Mouse (Mus musculus): ENCODE measurements around the gene Ears2. TPM values are rescaled to one million over a fixed set of nuclear protein-coding genes. Genes with fewer than 3 reads are reported as not detected.
A peak's percentile ranks its signal among the peaks of the same experiment; 100 is the strongest.
"Not testable (repeated sequence)": the region's sequence is repeated elsewhere in the genome, so short reads cannot be mapped to it uniquely, and the experiment has no call there.

Ears2 gene
- 19.8 and 21.2 TPM in 2 replicates for polyA plus RNA-seq (2014; fragmentation: Nextera tagmentation; extraction: Ambion mirVana)

- Histone ChIP-seq H3K36me3 (ENCODE audit: control insufficient read depth, insufficient read depth, low read length) (peaks cover 38% of the 10 kb centered on the region), H3K27ac (ENCODE audit: low read depth) (peak within 1 kb of the TSS; percentile 93), H3K9me3 (ENCODE audit: control insufficient read depth, low read length) (no peaks in the 10 kb centered on the region), H3K4me1 (replicated peaks; ENCODE audit: control insufficient read depth, insufficient read depth, low read length) (peaks cover 25% of the 10 kb centered on the region), H3K9ac (ENCODE audit: low read length) (peak within 1 kb of the TSS; percentile 96), H3K4me2 (ENCODE audit: low read length) (peak within 1 kb of the TSS; percentile 84), H3K4me3 (ENCODE audit: low read depth, low read length) (peak within 1 kb of the TSS; percentile 97), H3K27me3 (replicated peaks; ENCODE audit: control insufficient read depth, insufficient read depth, low read length) (no peaks in the 10 kb centered on the region)
- DNase-seq (ENCODE audit: low spot score) (peak; percentile 99), ATAC-seq (replicated peaks; ENCODE audit: low FRiP score, low TSS enrichment, low read depth) (peak; percentile 99)
- WGBS: under 1% methylated on average over 58 of the region's 60 CpGs
Observed at GRCm38 (mm10) chr7:122066945-122067516, at the start of gene Ears2, which contains the start of gene Ubfd1. TSS of gene Ears2 (minus strand) at chr7:122067263. TSS of gene Ubfd1 (plus strand) at chr7:122067175.

DNA sequence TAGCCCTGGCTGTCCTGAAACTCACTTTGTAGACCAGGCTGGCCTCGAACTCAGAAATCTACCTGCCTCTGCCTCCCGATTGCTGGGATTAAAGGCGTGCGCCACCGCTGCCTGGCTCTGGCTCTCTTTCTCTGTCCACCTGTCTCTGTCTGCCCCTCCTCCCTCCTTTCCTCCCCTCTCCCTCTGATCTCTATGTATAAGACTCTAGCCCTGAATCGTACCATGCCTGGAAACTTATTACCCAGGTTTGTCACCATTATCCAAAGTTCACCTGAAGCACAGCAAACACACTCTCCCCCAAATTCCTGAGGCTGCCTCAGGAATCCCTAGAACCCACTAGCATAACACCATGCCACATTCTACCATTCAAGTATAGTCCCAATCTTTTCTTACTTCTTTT, 41.1 kb upstream of the Ears2 start:
- 95% methylated on average over 6 of the region's 6 CpGs for WGBS
- ATAC-seq (replicated peaks; ENCODE audit: low FRiP score, low TSS enrichment, low read depth) (no peak), DNase-seq (ENCODE audit: low spot score) (no peak)
- Histone ChIP-seq H3K27me3 (replicated peaks; ENCODE audit: control insufficient read depth, insufficient read depth, low read length) (no peaks in the 10 kb centered on the region), H3K36me3 (ENCODE audit: control insufficient read depth, insufficient read depth, low read length) (peaks cover 41% of the 10 kb centered on the region), H3K9me3 (ENCODE audit: control insufficient read depth, low read length) (no peaks in the 10 kb centered on the region), H3K4me1 (replicated peaks; ENCODE audit: control insufficient read depth, insufficient read depth, low read length) (no peaks in the 10 kb centered on the region), H3K4me2 (ENCODE audit: low read length) (no peak overlapping the region), H3K4me3 (ENCODE audit: low read depth, low read length) (no peak overlapping the region), H3K9ac (ENCODE audit: low read length) (no peak overlapping the region), H3K27ac (ENCODE audit: low read depth) (no peak overlapping the region)

DNA sequence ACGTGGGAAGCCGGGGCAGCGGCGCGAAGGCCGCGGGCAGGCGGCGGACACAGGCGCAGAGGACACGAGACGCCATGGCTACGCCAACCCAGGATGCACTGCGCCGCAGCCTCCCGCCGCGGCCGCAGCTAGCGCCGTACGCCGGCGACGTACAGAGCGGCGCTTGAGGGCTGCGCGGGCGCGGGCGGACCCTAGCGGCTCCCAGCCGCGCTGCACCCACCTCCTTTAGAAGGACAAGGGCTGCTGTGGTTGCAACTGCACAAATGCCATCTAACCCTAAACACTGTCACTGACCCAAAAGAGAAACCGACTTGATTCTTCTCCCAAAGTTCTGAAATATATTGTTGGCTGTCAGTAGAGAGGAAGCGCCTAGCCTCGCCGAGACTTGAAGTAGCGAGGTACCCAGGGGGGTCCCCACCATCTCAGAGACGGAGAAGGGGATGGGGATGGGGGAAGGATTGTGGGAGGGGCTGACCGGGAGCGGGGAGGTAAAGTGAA, 34.7 kb upstream of the Ears2 start, which contains the start of gene Ndufab1:
TSS of gene Ndufab1 (minus strand) at position 140 of the 498 bp plus-strand sequence.
- H3K4me3 ChIP-seq (ENCODE audit: low read depth, low read length): peak within 1 kb of the TSS; percentile 75
- peaks cover 7% of the 10 kb centered on the region; the same call in 1 of the 2 replicates for H3K4me1 ChIP-seq (replicated peaks; ENCODE audit: control insufficient read depth, insufficient read depth, low read length)
- peak within 1 kb of the TSS; percentile 22; the same call in 1 of the 2 replicates for H3K27ac ChIP-seq (ENCODE audit: low read depth)
- DNase-seq (ENCODE audit: low spot score) (peak; percentile 83), ATAC-seq (replicated peaks; ENCODE audit: low FRiP score, low TSS enrichment, low read depth) (peak; percentile 98)
- peak within 1 kb of the TSS; percentile 76 for H3K9ac ChIP-seq (ENCODE audit: low read length)
- H3K27me3 ChIP-seq (replicated peaks; ENCODE audit: control insufficient read depth, insufficient read depth, low read length): no peaks in the 10 kb centered on the region
- WGBS: under 1% methylated on average over 34 of the region's 43 CpGs
- no peaks in the 10 kb centered on the region for H3K9me3 ChIP-seq (ENCODE audit: control insufficient read depth, low read length)
- H3K4me2 ChIP-seq (ENCODE audit: low read length): peak within 1 kb of the TSS; percentile 93
- H3K36me3 ChIP-seq (ENCODE audit: control insufficient read depth, insufficient read depth, low read length): peaks cover 17% of the 10 kb centered on the region

DNA sequence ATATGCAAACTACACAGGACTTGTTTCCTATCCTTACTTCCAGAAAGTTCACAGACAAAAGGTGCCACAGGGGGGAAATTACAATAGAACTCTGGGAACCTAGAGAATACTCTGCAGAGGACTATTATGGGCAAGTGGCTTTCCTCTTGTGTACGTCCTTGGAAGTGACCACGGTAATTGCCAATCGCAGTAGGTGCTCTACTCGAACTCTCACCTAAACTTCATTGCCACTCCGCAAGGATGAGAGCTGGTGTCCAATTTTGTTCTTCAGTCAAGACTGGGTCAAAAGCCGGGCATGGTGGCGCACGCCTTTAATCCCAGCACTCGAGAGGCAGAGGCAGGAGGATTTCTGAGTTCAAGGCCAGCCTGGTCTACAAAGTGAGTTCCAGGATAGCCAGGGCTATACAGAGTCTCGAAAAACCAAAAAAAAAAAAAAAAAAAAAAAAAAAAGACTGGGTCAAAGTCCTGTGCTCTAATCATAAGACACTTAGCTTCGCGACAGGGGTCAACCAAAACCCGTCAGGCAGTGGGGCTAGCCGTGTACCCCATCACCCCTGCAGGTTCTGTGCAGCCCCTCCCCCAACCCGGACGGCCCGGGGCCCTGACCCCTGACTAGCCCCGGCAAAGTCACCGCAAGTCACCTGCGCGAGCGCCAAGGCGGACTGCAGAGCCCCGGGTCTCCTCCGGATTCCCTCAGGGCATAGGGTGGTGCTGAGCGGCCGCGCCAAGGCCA, 34.1 kb upstream of the Ears2 start:
- WGBS: 6% methylated on average over 25 of the region's 28 CpGs
- not testable (repeated sequence) for H3K4me1 ChIP-seq (replicated peaks; ENCODE audit: control insufficient read depth, insufficient read depth, low read length); H3K27me3 ChIP-seq (replicated peaks; ENCODE audit: control insufficient read depth, insufficient read depth, low read length); H3K9me3 ChIP-seq (ENCODE audit: control insufficient read depth, low read length)
- peaks cover 23% of the 10 kb centered on the region for H3K36me3 ChIP-seq (ENCODE audit: control insufficient read depth, insufficient read depth, low read length)
- H3K9ac ChIP-seq (ENCODE audit: low read length): peak overlapping the region; percentile 76
- peak; percentile 79 for DNase-seq (ENCODE audit: low spot score)
- H3K27ac ChIP-seq (ENCODE audit: low read depth): peak overlapping the region; percentile 22; the same call in 1 of the 2 replicates
- peak; percentile 80 for ATAC-seq (replicated peaks; ENCODE audit: low FRiP score, low TSS enrichment, low read depth)
- peak overlapping the region; percentile 75 for H3K4me3 ChIP-seq (ENCODE audit: low read depth, low read length)
- H3K4me2 ChIP-seq (ENCODE audit: low read length): peak overlapping the region; percentile 93

DNA sequence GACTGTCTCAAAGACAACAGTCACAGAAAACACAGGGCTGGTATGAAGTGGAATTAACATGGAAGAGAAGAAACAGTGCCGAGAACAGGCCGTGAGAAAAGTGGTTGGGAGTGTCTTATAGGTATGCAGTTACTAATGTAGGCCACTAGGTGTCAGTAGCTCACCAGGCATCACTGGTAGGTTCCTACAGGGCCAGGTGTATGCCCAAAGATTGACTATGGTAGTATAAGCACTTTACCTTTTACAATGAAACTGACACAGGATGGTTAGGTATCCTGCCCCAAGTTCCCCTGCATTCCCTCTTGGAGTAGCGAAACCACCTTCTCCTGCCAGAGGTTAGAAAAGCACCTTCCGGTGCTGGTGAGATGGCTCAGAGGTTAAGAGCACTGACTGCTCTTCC, 32.2 kb upstream of the Ears2 start:
- no peaks in the 10 kb centered on the region for H3K27me3 ChIP-seq (replicated peaks; ENCODE audit: control insufficient read depth, insufficient read depth, low read length)
- 58% methylated on average over 4 of the region's 4 CpGs for WGBS
- peaks cover 7% of the 10 kb centered on the region; the same call in 1 of the 2 replicates for H3K4me1 ChIP-seq (replicated peaks; ENCODE audit: control insufficient read depth, insufficient read depth, low read length)
- H3K27ac ChIP-seq (ENCODE audit: low read depth): no peak overlapping the region
- H3K9ac ChIP-seq (ENCODE audit: low read length): no peak overlapping the region
- H3K36me3 ChIP-seq (ENCODE audit: control insufficient read depth, insufficient read depth, low read length): peaks cover 43% of the 10 kb centered on the region
- no peaks in the 10 kb centered on the region for H3K9me3 ChIP-seq (ENCODE audit: control insufficient read depth, low read length)
- no peak for ATAC-seq (replicated peaks; ENCODE audit: low FRiP score, low TSS enrichment, low read depth)
- H3K4me3 ChIP-seq (ENCODE audit: low read depth, low read length): no peak overlapping the region
- no peak overlapping the region for H3K4me2 ChIP-seq (ENCODE audit: low read length)
- peak; percentile 60 for DNase-seq (ENCODE audit: low spot score)

DNA sequence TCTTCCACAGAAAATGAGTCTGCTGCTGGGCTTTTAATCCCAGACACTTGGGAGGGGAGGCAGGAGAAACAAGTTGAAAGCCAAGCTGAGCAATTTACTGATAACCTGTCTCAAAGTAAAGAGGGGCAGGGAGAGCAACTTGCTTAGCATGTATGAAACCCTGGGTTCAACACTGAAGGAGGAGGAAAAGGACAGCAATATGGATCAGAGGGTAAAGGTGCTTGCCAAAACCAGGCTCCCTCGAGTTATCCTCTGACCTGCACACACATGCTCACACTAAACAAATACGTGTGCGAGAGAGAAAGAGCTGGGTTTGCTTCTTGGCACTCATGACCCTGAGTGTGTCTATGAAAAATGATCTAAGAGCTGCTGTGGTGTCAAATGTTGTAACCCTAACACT, 30.9 kb upstream of the Ears2 start:
- peaks cover 53% of the 10 kb centered on the region for H3K36me3 ChIP-seq (ENCODE audit: control insufficient read depth, insufficient read depth, low read length)
- no peak overlapping the region for H3K27ac ChIP-seq (ENCODE audit: low read depth)
- DNase-seq (ENCODE audit: low spot score) (no peak), ATAC-seq (replicated peaks; ENCODE audit: low FRiP score, low TSS enrichment, low read depth) (no peak)
- H3K27me3 ChIP-seq (replicated peaks; ENCODE audit: control insufficient read depth, insufficient read depth, low read length): no peaks in the 10 kb centered on the region
- peaks cover 7% of the 10 kb centered on the region; the same call in 1 of the 2 replicates for H3K4me1 ChIP-seq (replicated peaks; ENCODE audit: control insufficient read depth, insufficient read depth, low read length)
- WGBS: 88% methylated on average over 3 of the region's 3 CpGs
- no peaks in the 10 kb centered on the region for H3K9me3 ChIP-seq (ENCODE audit: control insufficient read depth, low read length)
- no peak overlapping the region for H3K4me3 ChIP-seq (ENCODE audit: low read depth, low read length)
- no peak overlapping the region for H3K9ac ChIP-seq (ENCODE audit: low read length)
- H3K4me2 ChIP-seq (ENCODE audit: low read length): no peak overlapping the region

- no peak overlapping the region for H3K27ac ChIP-seq (ENCODE audit: low read depth)
- ATAC-seq (replicated peaks; ENCODE audit: low FRiP score, low TSS enrichment, low read depth) (no peak), DNase-seq (ENCODE audit: low spot score) (no peak)
- 90% methylated on average over 2 of the region's 2 CpGs for WGBS
- no peaks in the 10 kb centered on the region for H3K27me3 ChIP-seq (replicated peaks; ENCODE audit: control insufficient read depth, insufficient read depth, low read length)
- H3K4me3 ChIP-seq (ENCODE audit: low read depth, low read length): no peak overlapping the region
- no peak overlapping the region for H3K4me2 ChIP-seq (ENCODE audit: low read length)
- peaks cover 82% of the 10 kb centered on the region for H3K36me3 ChIP-seq (ENCODE audit: control insufficient read depth, insufficient read depth, low read length)
- H3K9ac ChIP-seq (ENCODE audit: low read length): no peak overlapping the region
- H3K9me3 ChIP-seq (ENCODE audit: control insufficient read depth, low read length): no peaks in the 10 kb centered on the region
- no peaks in the 10 kb centered on the region for H3K4me1 ChIP-seq (replicated peaks; ENCODE audit: control insufficient read depth, insufficient read depth, low read length)
Observed at GRCm38 (mm10) chr7:122094564-122095330, 27.7 kb upstream of the Ears2 start.

GRCm38 (mm10) chr7:122087195-122087982, 20.3 kb upstream of the Ears2 start:
- H3K9ac ChIP-seq (ENCODE audit: low read length): no peak overlapping the region
- ATAC-seq (replicated peaks; ENCODE audit: low FRiP score, low TSS enrichment, low read depth) (no peak), DNase-seq (ENCODE audit: low spot score) (no peak)
- no peaks in the 10 kb centered on the region for H3K9me3 ChIP-seq (ENCODE audit: control insufficient read depth, low read length)
- no peaks in the 10 kb centered on the region for H3K4me1 ChIP-seq (replicated peaks; ENCODE audit: control insufficient read depth, insufficient read depth, low read length)
- no peak overlapping the region for H3K27ac ChIP-seq (ENCODE audit: low read depth)
- no peaks in the 10 kb centered on the region for H3K27me3 ChIP-seq (replicated peaks; ENCODE audit: control insufficient read depth, insufficient read depth, low read length)
- 87% methylated on average over 11 of the region's 11 CpGs for WGBS
- H3K36me3 ChIP-seq (ENCODE audit: control insufficient read depth, insufficient read depth, low read length): peaks cover 86% of the 10 kb centered on the region
- H3K4me2 ChIP-seq (ENCODE audit: low read length): no peak overlapping the region
- H3K4me3 ChIP-seq (ENCODE audit: low read depth, low read length): no peak overlapping the region
